Mouse (Mus musculus) liver, embryonic 14.5 days (tissue): ENCODE results near the gene Sdc3. TPM values are rescaled to one million over a fixed set of nuclear protein-coding genes. Genes with fewer than 3 reads are reported as not detected.

Experiments used
- ATAC-seq: fragments of 200-750 bp; cut with Nextera tagmentation; 2 replicates; pipeline ENCODE4 v1.8.0; 2017; ENCODE audit warnings: moderate number of reproducible peaks, mild to moderate bottlenecking, moderate library complexity; ENCODE audit not compliant: insufficient read depth
- DNase-seq, 3 experiments: peaks; one replicate each; pipeline ENCODE4 v3.0.0-alpha.2; 2012 to 2013; ENCODE audit warnings: low read depth in 3 of 3, low spot score in 3 of 3
- H3K27ac ChIP-seq: fragments of 300-500 bp; sonication (generic); 2 replicates; pipeline ENCODE4 v1.5.1; 2014; ENCODE audit warnings: moderate library complexity, mild to moderate bottlenecking, control low read depth, inconsistent platforms
- H3K27me3 ChIP-seq: fragments of 300-500 bp; sonication (generic); 2 replicates; pipeline ENCODE4 v1.6.1; 2014; ENCODE audit warnings: mild to moderate bottlenecking, low read length, moderate library complexity; ENCODE audit not compliant: control insufficient read depth, insufficient read depth
- H3K36me3 ChIP-seq: fragments of 300-500 bp; sonication (generic); replicated peaks from 2 replicates; pipeline ENCODE4 v1.6.1; 2014; ENCODE audit warnings: low read depth; ENCODE audit not compliant: control insufficient read depth, insufficient read depth
- H3K4me1 ChIP-seq, 2 experiments: fragments of 200-500 bp in 1 of 2; fragments of 300-500 bp in 1 of 2; sonication (generic) in 1 of 2; replicated peaks; 2 replicates each; pipeline ENCODE4 v1.6.1; 2012 to 2014; ENCODE audit warnings: antibody characterized with exemption in 1 of 2, inconsistent platforms in 1 of 2, low read length in 1 of 2; ENCODE audit not compliant: control insufficient read depth in 2 of 2, insufficient read depth in 2 of 2
- H3K4me2 ChIP-seq: fragments of 300-500 bp; sonication (generic); 2 replicates; pipeline ENCODE4 v1.6.1; 2014; ENCODE audit warnings: low read depth, mild to moderate bottlenecking, control low read depth, moderate library complexity
- H3K4me3 ChIP-seq, 2 experiments: fragments of 200-500 bp in 1 of 2; fragments of 300-500 bp in 1 of 2; sonication (generic) in 1 of 2; 2 replicates each; pipeline ENCODE4 v1.5.1; 2012 to 2014; ENCODE audit warnings: low read depth in 2 of 2, low read length in 2 of 2, mild to moderate bottlenecking in 2 of 2, control low read depth in 1 of 2, inconsistent platforms in 1 of 2, moderate library complexity in 1 of 2; ENCODE audit not compliant: insufficient read depth in 1 of 2
- H3K9ac ChIP-seq: fragments of 300-500 bp; sonication (generic); replicated peaks from 2 replicates; pipeline ENCODE4 v1.6.1; 2014; ENCODE audit warnings: mild to moderate bottlenecking, control low read depth, moderate library complexity
- H3K9me3 ChIP-seq: fragments of 300-500 bp; sonication (generic); 2 replicates; pipeline ENCODE4 v1.6.1; 2016; ENCODE audit warnings: low read length, mixed read lengths; ENCODE audit not compliant: control insufficient read depth
- CTCF ChIP-seq: IDR thresholded peaks from 2 replicates; pipeline ENCODE4 v1.5.1; 2016; ENCODE audit warnings: antibody characterized with exemption, low read depth, control low read depth
- EP300 ChIP-seq: IDR thresholded peaks from 2 replicates; pipeline ENCODE4 v1.6.1; 2016; ENCODE audit warnings: antibody characterized with exemption, low read depth
- WGBS: fragments of 180-500 bp; shearing (Covaris S2); extraction: QIAGEN DNeasy Blood & Tissue Kit; methylation state at CpG from one replicate; pipeline ENCODE4 v1.1.7; 2014; ENCODE audit not compliant: insufficient replicate concordance; 5-methylcytosine and 5-hydroxymethylcytosine counted together
- polyA plus RNA-seq, 2 experiments: library from polyadenylated mRNA; depleted of rRNA in 1 of 2; stranded (reverse) in 1 of 2; unstranded in 1 of 2; fragments of >200 nt; fragmentation: Nextera tagmentation in 1 of 2; extraction: Ambion mirVana in 1 of 2; gene quantifications; 2 replicates each; pipeline versions ENCODE4 v1.2.1 to v1.2.3; 2012 to 2014

The Sdc3 gene
- polyA plus RNA-seq, 2 experiments: 4.4 to 7.3 TPM

GRCm38 (mm10) chr4:130805746-130806145 lies 13.4 kb downstream of the Sdc3 start:
- no peaks in the 10 kb centered on the region for H3K27me3 ChIP-seq
- H3K27ac ChIP-seq: no peak overlapping the region
- H3K9me3 ChIP-seq: no peaks in the 10 kb centered on the region
- H3K4me2 ChIP-seq: no peak overlapping the region
- 62% methylated on average over 7 of the region's 7 CpGs for WGBS
- ATAC-seq (no peak), DNase-seq (no peak)
- H3K4me3 ChIP-seq: no peak overlapping the region
- H3K4me1 ChIP-seq: no peaks in the 10 kb centered on the region
- no peak overlapping the region for H3K9ac ChIP-seq
- no peaks in the 10 kb centered on the region for H3K36me3 ChIP-seq
- TF ChIP-seq CTCF: no peak

GRCm38 (mm10) chr4:130806746-130807145 lies 14.4 kb downstream of the Sdc3 start:
- DNase-seq: no peak
- H3K36me3 ChIP-seq: no peaks in the 10 kb centered on the region
- no peaks in the 10 kb centered on the region for H3K27me3 ChIP-seq
- WGBS: 66% methylated on average over 9 of the region's 9 CpGs
- TF ChIP-seq CTCF (no peak), EP300 (no peak)
- no peaks in the 10 kb centered on the region for H3K9me3 ChIP-seq
- H3K4me1 ChIP-seq: no peaks in the 10 kb centered on the region
- no peak overlapping the region for H3K9ac ChIP-seq
- H3K4me2 ChIP-seq: no peak overlapping the region
- no peak for ATAC-seq
- no peak overlapping the region for H3K27ac ChIP-seq
- H3K4me3 ChIP-seq: no peak overlapping the region

DNA sequence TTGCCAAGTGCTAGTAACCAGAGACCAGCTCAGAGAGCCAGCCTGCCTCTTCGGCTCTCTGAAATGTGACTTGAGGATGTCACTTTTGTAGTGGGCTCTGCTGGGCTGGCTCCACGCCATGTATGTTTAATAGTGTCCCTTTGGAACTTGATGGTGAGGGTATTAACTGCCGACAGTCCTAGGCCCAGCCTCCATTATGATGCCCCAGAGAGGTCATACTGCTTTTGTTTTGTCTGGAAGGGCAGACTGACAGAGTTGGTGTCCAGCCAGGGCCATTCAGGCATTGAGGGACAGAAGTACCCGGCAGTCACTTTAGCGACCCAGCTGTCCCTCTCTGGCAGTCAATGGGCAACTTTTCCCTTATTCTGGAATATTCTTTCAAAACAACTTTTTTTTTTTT lies 17.4 kb downstream of the Sdc3 start:
- Histone ChIP-seq H3K4me3 (no peak overlapping the region), H3K4me2 (no peak overlapping the region), H3K27me3 (no peaks in the 10 kb centered on the region), H3K27ac (no peak overlapping the region), H3K9me3 (no peaks in the 10 kb centered on the region), H3K9ac (no peak overlapping the region), H3K4me1 (no peaks in the 10 kb centered on the region), H3K36me3 (no peaks in the 10 kb centered on the region)
- 63% methylated on average over 5 of the region's 5 CpGs for WGBS
- no peak for TF ChIP-seq CTCF
- TF ChIP-seq EP300: no peak
- no peak for ATAC-seq
- DNase-seq: no peak

- Histone ChIP-seq H3K4me3 (no peak overlapping the region), H3K4me2 (no peak overlapping the region)
- ATAC-seq: no peak
Observed at GRCm38 (mm10) chr4:130810845-130811244, 18.5 kb downstream of the Sdc3 start.

DNA sequence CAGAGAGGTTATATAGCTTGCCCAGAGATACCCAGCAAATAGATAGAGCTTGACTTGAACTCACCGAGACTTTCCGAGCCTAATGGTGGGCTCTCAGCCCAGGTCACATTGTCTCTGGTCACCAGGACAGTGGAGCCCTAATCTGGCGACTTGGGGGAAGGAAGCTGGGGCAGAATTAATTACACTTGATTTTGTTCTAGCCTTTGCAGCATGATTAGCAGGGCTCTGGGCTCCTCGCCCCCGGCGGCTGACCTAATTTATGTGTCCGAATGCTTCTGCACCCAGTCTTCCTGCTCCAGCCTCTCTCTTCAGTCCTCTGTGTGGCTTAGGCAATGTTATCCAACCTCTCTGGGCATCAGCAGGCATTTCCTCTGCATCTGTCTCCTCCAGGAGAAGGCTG lies 19.0 kb downstream of the Sdc3 start:
- WGBS: 52% methylated on average over 7 of the region's 7 CpGs
- ATAC-seq (no peak), DNase-seq (no peak)
- Histone ChIP-seq H3K9ac (no peak overlapping the region), H3K4me1 (no peaks in the 10 kb centered on the region), H3K27me3 (no peaks in the 10 kb centered on the region), H3K36me3 (no peaks in the 10 kb centered on the region), H3K4me2 (no peak overlapping the region), H3K4me3 (no peak overlapping the region), H3K27ac (no peak overlapping the region), H3K9me3 (no peaks in the 10 kb centered on the region)
- no peak for TF ChIP-seq CTCF
- TF ChIP-seq EP300: no peak

More at GRCm38 (mm10) chr4:130810845-130811244, 18.5 kb downstream of the Sdc3 start:
- no peaks in the 10 kb centered on the region for H3K36me3 ChIP-seq
- H3K27ac ChIP-seq: no peak overlapping the region
- H3K4me1 ChIP-seq: no peaks in the 10 kb centered on the region
- no peaks in the 10 kb centered on the region for H3K9me3 ChIP-seq
- no peak overlapping the region for H3K9ac ChIP-seq
- no peak for DNase-seq
- TF ChIP-seq EP300: no peak
- no peak for TF ChIP-seq CTCF
- 42% methylated on average over 3 of the region's 3 CpGs for WGBS
- no peaks in the 10 kb centered on the region for H3K27me3 ChIP-seq
